22 mouse cellular contexts compared by ENCODE assay signal in genomic region chr11:12431911-12432310, GRCm38 (mm10). TPM values are rescaled to one million over a fixed set of nuclear protein-coding genes. Genes with fewer than 3 reads are reported as not detected.
"Had no signal": no experiment of that assay in that cellular context is flagged by ENCODE, and none has a peak within 500 bp of the region (broad histone marks: within the 10 kb centered on the region; RNA-seq: fewer than 3 reads in every experiment).

No protein-coding gene starts in this region.

- H3K36me3 ChIP-seq: limb, embryonic 10.5 days; limb, embryonic 13.5 days; midbrain, embryonic 12.5 days; neural tube, embryonic 13.5 days had no signal

- H3K27ac ChIP-seq: layer of hippocampus, adult 2 months; limb, embryonic 10.5 days; limb, embryonic 13.5 days; liver, embryonic 14.5 days; macrophage; midbrain, embryonic 12.5 days; neural tube, embryonic 13.5 days had no signal

- H3K4me2 ChIP-seq: limb, embryonic 13.5 days; lung, embryonic 14.5 days; midbrain, embryonic 12.5 days; neural tube, embryonic 13.5 days had no signal

- H3K27me3 ChIP-seq: limb, embryonic 13.5 days; midbrain, embryonic 12.5 days; neural tube, embryonic 13.5 days had no signal

- H3K9me3 ChIP-seq: limb, embryonic 10.5 days; limb, embryonic 13.5 days; midbrain, embryonic 12.5 days; neural tube, embryonic 13.5 days had no signal

- DNase-seq: kidney, adult 11 months; kidney, postnatal 25 days; layer of hippocampus, adult 9-11 months; liver, postnatal 0 days; lung, embryonic 14.5 days; retina, postnatal 1 day; right cerebral cortex, postnatal 25 days; spleen, adult 18-20 months; thymus, postnatal 25 days had no signal

- H3K9ac ChIP-seq: limb, embryonic 13.5 days; liver, embryonic 14.5 days; liver, postnatal 0 days; lung, embryonic 14.5 days; midbrain, embryonic 12.5 days; neural tube, embryonic 13.5 days had no signal

- H3K4me1 ChIP-seq: limb, embryonic 10.5 days; limb, embryonic 13.5 days had no signal

- ATAC-seq: inflammation-experienced regulatory T-cells, adult 6 months; liver, postnatal 0 days; lung, postnatal 0 days; midbrain, embryonic 16.5 days had no signal

- H3K4me3 ChIP-seq: layer of hippocampus, adult 2 months; limb, embryonic 10.5 days; limb, embryonic 13.5 days; midbrain, embryonic 12.5 days; myocyte; neural tube, embryonic 13.5 days had no signal

RNA-seq across cellular contexts. Expression of gene Cobl, which starts 32.8 kb away (rescaled TPM):
- total RNA-seq: megakaryocyte, adult 5-6 weeks; monocyte, adult 5-6 weeks had no signal
- polyA plus RNA-seq: macrophage had no signal
